In genomic region chr12:36395115-36395514, GRCm38 (mm10) we compare ENCODE assay signal across 13 mouse cellular contexts. TPM values are rescaled to one million over a fixed set of nuclear protein-coding genes. Genes with fewer than 3 reads are reported as not detected.
A peak's percentile ranks its signal among the peaks of the same experiment; 100 is the strongest.
DNase-seq lines count a peak whose midpoint lies in the region; ATAC-seq and TF ChIP-seq lines count a peak whose summit lies in the region.
"Had no signal": no experiment of that assay in that cellular context is flagged by ENCODE, and none has a peak within 500 bp of the region (broad histone marks: within the 10 kb centered on the region; RNA-seq: fewer than 3 reads in every experiment).

No protein-coding gene starts in this region.

- no peaks in the 10 kb centered on the region for H3K36me3 ChIP-seq in heart, embryonic 15.5 days
- H3K36me3 ChIP-seq in heart, embryonic 12.5 days = peaks cover 12% of the 10 kb centered on the region; the same call in 1 of the 2 replicates
- no peaks in the 10 kb centered on the region for H3K36me3 ChIP-seq in lung, embryonic 14.5 days (ENCODE audit: insufficient read depth)
- H3K36me3 ChIP-seq in limb, embryonic 15.5 days = no peaks in the 10 kb centered on the region

- no peaks in the 10 kb centered on the region for H3K4me1 ChIP-seq in heart, embryonic 15.5 days (replicated peaks)
- no peaks in the 10 kb centered on the region for H3K4me1 ChIP-seq in heart, embryonic 12.5 days (replicated peaks)
- H3K4me1 ChIP-seq in lung, embryonic 14.5 days (ENCODE audit: insufficient read depth) = no peaks in the 10 kb centered on the region
- no peaks in the 10 kb centered on the region for H3K4me1 ChIP-seq in lung, adult 2 months (ENCODE audit: control insufficient read depth, insufficient read depth, low read length)
- H3K4me1 ChIP-seq in limb, embryonic 15.5 days = peaks cover 4% of the 10 kb centered on the region; the same call in 1 of the 2 replicates

- TF ChIP-seq POLR2A in lung, adult 2 months (IDR thresholded peaks at IDR 0.05; ENCODE audit: borderline replicate concordance, extremely low read depth, low read depth, low read length) = no peak
- TF ChIP-seq POLR2A in brain, embryonic 14.5 days (IDR thresholded peaks at IDR 0.05; ENCODE audit: borderline replicate concordance, extremely low read depth, insufficient read depth, insufficient read length, poor library complexity, severe bottlenecking) = no peak

- H3K27ac ChIP-seq in heart, embryonic 15.5 days = 0 out of 2 replicates have a peak overlapping the region, but pooled peaks have one; percentile 5
- H3K27ac ChIP-seq in heart, embryonic 12.5 days (ENCODE audit: poor library complexity, severe bottlenecking) = no peak overlapping the region
- peak overlapping the region; percentile 79; the same call in 1 of the 2 replicates for H3K27ac ChIP-seq in lung, embryonic 14.5 days (ENCODE audit: low read depth)
- H3K27ac ChIP-seq in limb, embryonic 15.5 days = peak overlapping the region; percentile 57; the same call in 1 of the 2 replicates
- H3K27ac ChIP-seq: left cerebral cortex, adult 2 months had no signal

- H3K4me2 ChIP-seq in heart, embryonic 15.5 days = no peak overlapping the region
- no peak overlapping the region for H3K4me2 ChIP-seq in heart, embryonic 12.5 days
- 0 out of 2 replicates have a peak overlapping the region, but pooled peaks have one; percentile 10 for H3K4me2 ChIP-seq in lung, embryonic 14.5 days
- H3K4me2 ChIP-seq in limb, embryonic 15.5 days = no peak overlapping the region
- H3K4me2 ChIP-seq: liver, embryonic 11.5 days had no signal

- no peak for ATAC-seq in heart, embryonic 15.5 days (replicated peaks; ENCODE audit: insufficient number of reproducible peaks, insufficient read depth, low FRiP score, low read depth)
- ATAC-seq in heart, embryonic 12.5 days (ENCODE audit: insufficient number of reproducible peaks, low FRiP score) = no peak
- ATAC-seq in lung, embryonic 14.5 days (ENCODE audit: insufficient read depth) = peak; percentile 95
- ATAC-seq in limb, embryonic 15.5 days (ENCODE audit: insufficient number of reproducible peaks, low FRiP score, low TSS enrichment, low read depth) = no peak
- no peak for ATAC-seq in megakaryocyte, adult 5-6 weeks (ENCODE audit: poor library complexity, severe bottlenecking)

- no peak overlapping the region for H3K9ac ChIP-seq in heart, embryonic 15.5 days
- no peak overlapping the region for H3K9ac ChIP-seq in heart, embryonic 12.5 days
- H3K9ac ChIP-seq in lung, embryonic 14.5 days = no peak overlapping the region
- H3K9ac ChIP-seq in limb, embryonic 15.5 days = no peak overlapping the region

- TF ChIP-seq CTCF in lung, embryonic 14.5 days (IDR thresholded peaks at IDR 0.05; ENCODE audit: low read depth) = no peak
- TF ChIP-seq CTCF in lung, adult 2 months (IDR thresholded peaks at IDR 0.05; ENCODE audit: insufficient read depth, low read length) = no peak
- no peak for TF ChIP-seq CTCF in brain, embryonic 14.5 days (IDR thresholded peaks at IDR 0.05; ENCODE audit: borderline replicate concordance, extremely low read depth, insufficient read depth, insufficient read length)

- DNase-seq in lung, embryonic 14.5 days = peak; percentile 93
- DNase-seq in lung, adult 2 months = no peak
- peak; percentile 80 for DNase-seq in brain, embryonic 14.5 days (ENCODE audit: low read depth)
- no peak for DNase-seq in cerebellum, adult 9-10 months
- DNase-seq: cerebellum, postnatal 36 days; right cerebral cortex, postnatal 14 days; thymus, postnatal 25 days had no signal

- H3K27me3 ChIP-seq in heart, embryonic 15.5 days = no peaks in the 10 kb centered on the region
- H3K27me3 ChIP-seq in heart, embryonic 12.5 days (replicated peaks) = no peaks in the 10 kb centered on the region
- no peaks in the 10 kb centered on the region for H3K27me3 ChIP-seq in lung, embryonic 14.5 days (ENCODE audit: insufficient read depth, low read length)
- no peaks in the 10 kb centered on the region for H3K27me3 ChIP-seq in limb, embryonic 15.5 days

- no peak overlapping the region for H3K4me3 ChIP-seq in heart, embryonic 15.5 days
- H3K4me3 ChIP-seq in heart, embryonic 12.5 days = no peak overlapping the region
- H3K4me3 ChIP-seq in lung, embryonic 14.5 days (ENCODE audit: low read depth, low read length) = no peak overlapping the region
- no peak overlapping the region for H3K4me3 ChIP-seq in lung, adult 2 months (replicated peaks; ENCODE audit: extremely low read depth, low read depth, low read length)
- no peak overlapping the region for H3K4me3 ChIP-seq in limb, embryonic 15.5 days
- H3K4me3 ChIP-seq: left cerebral cortex, adult 2 months had no signal

- 66% methylated on average over 2 of the region's 2 CpGs for WGBS in heart, embryonic 15.5 days
- 66% methylated on average over 2 of the region's 2 CpGs for WGBS in heart, embryonic 12.5 days
- 39% methylated on average over 2 of the region's 2 CpGs for WGBS in lung, embryonic 14.5 days
- WGBS in lung, adult 2 months = 67% methylated on average over 2 of the region's 2 CpGs
- whole genome bisulfite sequencing in limb, embryonic 15.5 days = 49% methylated on average over 2 of the region's 2 CpGs

- H3K9me3 ChIP-seq in heart, embryonic 15.5 days (replicated peaks) = no peaks in the 10 kb centered on the region
- H3K9me3 ChIP-seq in heart, embryonic 12.5 days (replicated peaks) = peaks cover 3% of the 10 kb centered on the region; the same call in 1 of the 2 replicates
- H3K9me3 ChIP-seq in lung, embryonic 14.5 days (ENCODE audit: low read depth, low read length) = peaks cover 15% of the 10 kb centered on the region; the same call in 1 of the 2 replicates
- peaks cover 3% of the 10 kb centered on the region; the same call in 1 of the 2 replicates for H3K9me3 ChIP-seq in limb, embryonic 15.5 days

RNA-seq across cellular contexts. Expression of gene D630036H23Rik, which starts 13.1 kb away (rescaled TPM):
- 1.3 and 1.6 TPM in 2 replicates for polyA plus RNA-seq in heart, embryonic 15.5 days (2015; fragmentation: Nextera tagmentation; extraction: Ambion mirVana)
- polyA plus RNA-seq in heart, embryonic 12.5 days (2016; fragmentation: Nextera tagmentation; extraction: Ambion mirVana) = 1.1 and 1.4 TPM in 2 replicates
- polyA plus RNA-seq in lung, embryonic 14.5 days (2014; fragmentation: Nextera tagmentation; extraction: Ambion mirVana) = 2.2 and 2.3 TPM in 2 replicates
- polyA plus RNA-seq in lung, adult 2 months (2012; rRNA removed) = 1.6 and 2.3 TPM in 2 replicates
- 0.94 and 1.0 TPM in 2 replicates for polyA plus RNA-seq in brain, embryonic 14.5 days (2012; rRNA removed)
- polyA plus RNA-seq in limb, embryonic 15.5 days (2015; fragmentation: Nextera tagmentation; extraction: Ambion mirVana) = 2.0 and 2.2 TPM in 2 replicates
- not detected in 2 replicates for total RNA-seq in megakaryocyte, adult 5-6 weeks (2015)
- total RNA-seq in megakaryocyte, adult 5-6 weeks (2017) = not detected in 2 replicates

RNA-seq across cellular contexts. Expression of gene Ispd, which starts 13.9 kb away (rescaled TPM):
- 9.7 and 10.9 TPM in 2 replicates for polyA plus RNA-seq in heart, embryonic 15.5 days (2015; fragmentation: Nextera tagmentation; extraction: Ambion mirVana)
- 12.5 TPM in 2 replicates for polyA plus RNA-seq in heart, embryonic 12.5 days (2016; fragmentation: Nextera tagmentation; extraction: Ambion mirVana)
- 17.1 and 18.1 TPM in 2 replicates for polyA plus RNA-seq in lung, embryonic 14.5 days (2014; fragmentation: Nextera tagmentation; extraction: Ambion mirVana)
- polyA plus RNA-seq in lung, adult 2 months (2012; rRNA removed) = 1.8 TPM in 2 replicates
- 3.3 and 5.1 TPM in 2 replicates for polyA plus RNA-seq in brain, embryonic 14.5 days (2012; rRNA removed)
- polyA plus RNA-seq in limb, embryonic 15.5 days (2015; fragmentation: Nextera tagmentation; extraction: Ambion mirVana) = 9.0 and 9.2 TPM in 2 replicates
- total RNA-seq in megakaryocyte, adult 5-6 weeks (2015) = 0.49 and 1.1 TPM in 2 replicates
- total RNA-seq in megakaryocyte, adult 5-6 weeks (2017) = 0.81 TPM in 1 of 2 replicates, not detected in the other

Comparison
In these comparisons a context has a peak if more than half of its experiments do, and no peak if none do; other contexts are left out.
1. DNase-seq: peak in lung, embryonic 14.5 days (single experiment) and brain, embryonic 14.5 days (single experiment); none in lung, adult 2 months (single experiment) and cerebellum, adult 9-10 months (single experiment).